Comparison of ENCODE assay signal across 18 mouse cellular contexts in the genomic region with DNA sequence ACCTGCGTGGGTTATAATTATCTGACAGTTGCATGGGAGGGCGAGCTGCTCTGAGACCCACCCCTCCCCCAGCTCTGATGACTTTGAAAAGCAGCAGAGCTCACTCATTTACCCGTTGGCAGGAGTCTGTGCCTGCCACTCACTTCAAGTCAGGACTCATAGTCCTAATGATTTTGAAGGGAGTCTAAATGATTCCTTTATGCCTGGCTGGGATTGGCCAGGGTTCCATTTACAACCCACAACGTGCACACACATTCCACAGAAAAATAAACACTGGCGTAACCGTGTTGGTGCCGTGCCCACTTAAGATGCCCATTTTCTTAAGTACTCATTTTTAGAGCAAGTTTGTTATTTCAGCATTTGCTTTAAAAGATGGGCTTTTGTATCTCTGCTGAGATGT.
DNase-seq lines count a peak whose midpoint lies in the region; ATAC-seq and TF ChIP-seq lines count a peak whose summit lies in the region.
"Had no signal": no experiment of that assay in that cellular context is flagged by ENCODE, and none has a peak within 500 bp of the region (broad histone marks: within the 10 kb centered on the region; RNA-seq: fewer than 3 reads in every experiment).

No protein-coding gene starts in this region.

- no peak for DNase-seq in heart, embryonic 10.5 days (ENCODE audit: low spot score)
- DNase-seq in brain, embryonic 14.5 days (ENCODE audit: low read depth): peak; percentile 54
- DNase-seq in lung, adult 18-20 months: peak; percentile 17 to 35
- DNase-seq in lung, postnatal 4 days: peak; percentile 23 to 36
- DNase-seq in gastrocnemius, adult 2 months: no peak
- no peak for DNase-seq in layer of hippocampus, adult 9-11 months
- DNase-seq: cerebellum, adult 2 months; gastrocnemius, postnatal 10 days; kidney, postnatal 10 days; thymus, postnatal 4 days had no signal

- no peak for TF ChIP-seq CTCF in brain, embryonic 14.5 days (IDR thresholded peaks at IDR 0.05; ENCODE audit: borderline replicate concordance, extremely low read depth, insufficient read depth, insufficient read length)
- TF ChIP-seq CTCF in gastrocnemius, adult 2 months (IDR thresholded peaks at IDR 0.05): no peak

- H3K36me3 ChIP-seq in heart, embryonic 16.5 days (ENCODE audit: control insufficient read depth, insufficient read depth): no peaks in the 10 kb centered on the region
- H3K36me3 ChIP-seq in heart, embryonic 10.5 days: no peaks in the 10 kb centered on the region
- H3K36me3 ChIP-seq: heart, embryonic 12.5 days; hindbrain, embryonic 13.5 days; neural tube, embryonic 12.5 days had no signal

- ATAC-seq in heart, embryonic 16.5 days (replicated peaks; ENCODE audit: extremely low read depth, insufficient read depth, low FRiP score): peak; percentile 41; the same call in 1 of the 2 replicates
- ATAC-seq: CD4-positive, CD25-positive, alpha-beta regulatory T cell, adult 4 months; forebrain, embryonic 13.5 days; intestine, postnatal 0 days; midbrain, embryonic 16.5 days had no signal

- no peaks in the 10 kb centered on the region; the same call in 1 of the 2 replicates for H3K9me3 ChIP-seq in heart, embryonic 16.5 days (replicated peaks; ENCODE audit: control insufficient read depth, low read length)
- no peaks in the 10 kb centered on the region for H3K9me3 ChIP-seq in heart, embryonic 10.5 days
- H3K9me3 ChIP-seq: forebrain, embryonic 13.5 days; heart, embryonic 12.5 days; hindbrain, embryonic 13.5 days; neural tube, embryonic 12.5 days had no signal

- WGBS in heart, embryonic 16.5 days: 43% methylated on average over 7 of the region's 7 CpGs
- 45% methylated on average over 7 of the region's 7 CpGs for WGBS in heart, embryonic 10.5 days

- no peak overlapping the region for H3K4me3 ChIP-seq in heart, embryonic 16.5 days (ENCODE audit: low read length)
- H3K4me3 ChIP-seq in heart, embryonic 10.5 days: no peak overlapping the region
- H3K4me3 ChIP-seq in gastrocnemius, adult 2 months: no peak overlapping the region
- H3K4me3 ChIP-seq: forebrain, embryonic 13.5 days; heart, embryonic 12.5 days; hindbrain, embryonic 13.5 days; neural tube, embryonic 12.5 days had no signal

- H3K9ac ChIP-seq in heart, embryonic 16.5 days (ENCODE audit: low read length): no peak overlapping the region
- H3K9ac ChIP-seq: forebrain, embryonic 13.5 days; heart, embryonic 12.5 days; hindbrain, embryonic 13.5 days; neural tube, embryonic 12.5 days had no signal

- peaks cover 7% of the 10 kb centered on the region for H3K4me1 ChIP-seq in heart, embryonic 16.5 days (ENCODE audit: control insufficient read depth, insufficient read depth, low read length)
- H3K4me1 ChIP-seq in heart, embryonic 10.5 days: peaks cover 10% of the 10 kb centered on the region; the same call in 1 of the 2 replicates
- H3K4me1 ChIP-seq: hindbrain, embryonic 13.5 days; neural tube, embryonic 12.5 days had no signal

- no peak overlapping the region for H3K4me2 ChIP-seq in heart, embryonic 16.5 days (ENCODE audit: low read depth, low read length)
- H3K4me2 ChIP-seq: forebrain, embryonic 13.5 days; heart, embryonic 12.5 days; hindbrain, embryonic 13.5 days; neural tube, embryonic 12.5 days had no signal

- intact Hi-C loops in gastrocnemius, adult 2 months (cut with DNase I): no loop called here

- H3K27me3 ChIP-seq in heart, embryonic 16.5 days (ENCODE audit: control insufficient read depth, insufficient read depth, low read length): no peaks in the 10 kb centered on the region
- H3K27me3 ChIP-seq in heart, embryonic 10.5 days (ENCODE audit: insufficient read depth, poor library complexity, severe bottlenecking): peaks cover 11% of the 10 kb centered on the region; the same call in 1 of the 2 replicates
- H3K27me3 ChIP-seq: forebrain, embryonic 13.5 days; hindbrain, embryonic 13.5 days; neural tube, embryonic 12.5 days had no signal

- no peak for TF ChIP-seq POLR2A in brain, embryonic 14.5 days (IDR thresholded peaks at IDR 0.05; ENCODE audit: borderline replicate concordance, extremely low read depth, insufficient read depth, insufficient read length, poor library complexity, severe bottlenecking)

- H3K27ac ChIP-seq in heart, embryonic 16.5 days (ENCODE audit: low read length): no peak overlapping the region
- no peak overlapping the region for H3K27ac ChIP-seq in heart, embryonic 10.5 days
- H3K27ac ChIP-seq in gastrocnemius, adult 2 months: no peak overlapping the region
- H3K27ac ChIP-seq: forebrain, embryonic 13.5 days; hindbrain, embryonic 13.5 days; neural tube, embryonic 12.5 days had no signal

Comparison
In these comparisons a context has a peak if more than half of its experiments do, and no peak if none do; other contexts are left out.
1. DNase-seq: peak in brain, embryonic 14.5 days (single experiment), lung, adult 18-20 months (2 of 2) and lung, postnatal 4 days (2 of 2); none in heart, embryonic 10.5 days (single experiment), gastrocnemius, adult 2 months (single experiment) and layer of hippocampus, adult 9-11 months (single experiment).